Mouse (Mus musculus) ES-Bruce4 (cell line): ENCODE results near the gene Xxylt1.

Experiments used
- CTCF ChIP-seq: IDR thresholded peaks from one replicate; pipeline ENCODE4 v1.8.1; 2011; ENCODE audit warnings: low read depth, low read length
- EP300 ChIP-seq: IDR thresholded peaks from 2 replicates; pipeline ENCODE4 v1.6.1; 2011; ENCODE audit warnings: low read depth, low read length; ENCODE audit not compliant: insufficient read depth

DNA sequence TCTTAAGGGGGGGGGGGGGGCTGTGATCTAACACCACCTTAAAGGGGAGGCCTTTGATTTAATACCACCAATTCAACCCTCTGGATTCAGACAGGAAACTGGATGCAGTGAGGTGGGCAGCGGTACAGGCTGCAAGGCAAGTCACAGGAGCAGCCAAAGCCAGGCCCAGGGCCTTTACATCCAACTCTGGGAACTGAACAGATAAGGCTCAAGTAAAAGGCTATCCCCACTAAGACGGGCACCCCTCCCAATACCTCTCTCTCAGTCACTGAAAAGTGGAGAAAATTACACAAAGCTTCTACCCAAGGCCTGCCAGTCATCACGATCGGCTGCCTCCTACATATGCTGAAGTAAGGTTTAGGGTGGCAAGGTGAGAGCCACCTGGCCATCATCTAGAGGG lies 21.5 kb downstream of the Xxylt1 start:
- TF ChIP-seq CTCF, result no peak
- no peak for TF ChIP-seq EP300
